Mouse (Mus musculus): Measurements from ENCODE around the gene 4931429L15Rik. TPM values are rescaled to one million over a fixed set of nuclear protein-coding genes. Genes with fewer than 3 reads are reported as not detected.

Gene 4931429L15Rik
- total RNA-seq, 2 experiments from 2014 or later = not detected

DNA sequence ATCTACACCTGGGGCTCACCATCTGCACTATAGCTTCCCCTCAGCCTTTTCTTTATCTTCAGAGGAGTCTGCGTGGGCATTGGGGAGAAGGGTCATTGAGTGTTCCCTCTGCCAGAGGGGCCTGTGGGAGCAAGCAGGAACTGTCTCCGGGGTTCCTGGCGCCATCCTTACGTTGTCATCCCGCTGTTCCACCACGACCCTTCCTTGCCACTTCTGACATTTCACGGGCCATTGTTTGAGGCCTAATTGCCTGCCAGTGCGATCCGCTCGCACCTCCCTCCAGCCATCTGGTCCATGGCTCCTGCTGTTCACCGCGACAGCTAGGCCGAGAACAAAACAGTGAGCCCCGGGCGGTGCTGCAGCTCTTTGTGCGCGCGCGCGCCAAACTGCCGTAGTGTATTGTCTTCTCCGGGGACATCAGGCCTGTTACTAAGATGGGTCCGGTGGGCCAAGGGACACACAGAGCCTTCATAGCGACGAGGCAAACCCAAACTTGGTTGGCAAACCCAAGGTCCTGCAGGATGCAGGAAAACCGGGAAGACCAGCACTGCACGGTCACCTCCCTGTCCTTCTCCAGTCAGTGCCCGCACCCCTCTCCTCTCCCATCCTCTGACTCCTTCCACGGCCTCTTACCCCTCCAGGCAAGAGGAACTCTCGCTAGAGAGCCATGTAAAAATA, 8.9 kb upstream of the 4931429L15Rik start:
- ATAC-seq (replicated peaks; ENCODE audit: low FRiP score, poor library complexity, severe bottlenecking) = no peak

DNA sequence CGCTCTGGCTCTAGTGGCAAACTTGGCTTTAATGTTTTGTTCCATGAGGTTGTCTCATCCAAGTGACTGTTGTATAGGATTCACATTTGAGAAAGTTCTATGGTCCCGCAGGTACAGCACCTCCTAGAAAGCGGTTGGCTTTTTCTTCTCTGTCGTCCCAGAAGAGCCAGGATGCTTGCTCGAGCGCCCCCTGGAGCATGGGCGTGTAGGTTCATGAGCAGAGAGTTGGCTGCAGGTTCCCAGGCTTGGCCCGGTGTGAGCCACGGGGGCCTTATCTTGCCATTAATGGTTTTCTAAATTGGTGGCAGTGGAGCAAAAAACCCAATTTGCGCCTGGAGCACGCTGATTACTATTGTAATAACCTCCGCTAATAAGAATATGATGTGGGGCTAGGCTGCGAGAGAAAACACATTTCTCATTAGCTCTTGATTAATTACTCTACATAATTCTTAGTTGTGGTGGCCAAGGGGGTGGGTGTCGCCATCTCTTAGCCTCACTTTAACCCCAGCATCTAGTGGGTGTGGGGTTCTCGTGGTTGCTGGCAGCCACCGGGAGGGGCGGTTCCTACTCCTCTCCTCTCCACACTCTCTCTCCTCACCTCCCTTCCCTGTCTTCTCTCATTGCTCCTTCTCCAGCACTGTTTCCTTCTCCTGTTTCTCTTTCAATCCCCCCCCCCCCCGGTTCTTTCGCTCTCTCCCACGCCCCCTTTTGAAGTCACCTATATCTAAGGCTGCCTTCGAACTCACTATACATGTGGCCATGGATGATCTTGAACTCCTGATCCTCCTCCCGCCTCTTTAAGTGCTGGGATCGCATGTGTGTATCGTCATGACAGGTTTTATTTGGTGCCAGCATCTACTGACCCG, 8.2 kb upstream of the 4931429L15Rik start:
- no peak for ATAC-seq (replicated peaks; ENCODE audit: low FRiP score, poor library complexity, severe bottlenecking)

DNA sequence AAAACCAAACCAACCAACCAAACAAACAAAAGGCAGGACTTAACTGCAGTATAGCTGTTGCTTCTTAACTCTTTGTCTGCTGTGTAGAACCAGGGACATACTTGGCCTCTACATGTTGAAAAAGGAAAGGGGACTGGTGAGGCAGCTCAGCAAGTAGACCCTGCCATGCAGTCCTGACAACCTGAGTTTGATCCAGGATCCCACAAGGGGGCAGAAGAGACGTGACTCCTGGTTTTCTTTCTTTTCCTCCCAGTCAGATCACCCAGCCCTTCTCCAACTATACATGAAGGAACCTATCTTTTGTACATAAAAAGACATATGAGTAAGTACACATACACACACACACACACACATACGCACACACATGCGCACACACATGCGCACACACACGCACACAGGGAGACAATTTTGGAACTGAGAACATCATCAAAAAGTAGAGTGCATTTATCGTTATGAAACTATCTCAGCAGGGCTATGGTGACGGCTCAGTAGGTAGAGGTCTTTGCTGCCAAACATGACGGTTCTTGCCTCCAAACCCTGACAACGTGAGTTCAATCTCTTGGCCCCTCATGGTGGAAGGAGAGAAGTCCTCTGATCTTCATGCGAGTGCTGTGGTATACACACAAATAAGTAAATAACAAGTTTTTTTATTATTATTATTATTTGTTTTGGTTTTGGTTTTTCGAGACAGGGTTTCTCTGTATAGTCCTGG, 7.1 kb upstream of the 4931429L15Rik start:
- no peak for ATAC-seq (replicated peaks; ENCODE audit: low FRiP score, poor library complexity, severe bottlenecking)

DNA sequence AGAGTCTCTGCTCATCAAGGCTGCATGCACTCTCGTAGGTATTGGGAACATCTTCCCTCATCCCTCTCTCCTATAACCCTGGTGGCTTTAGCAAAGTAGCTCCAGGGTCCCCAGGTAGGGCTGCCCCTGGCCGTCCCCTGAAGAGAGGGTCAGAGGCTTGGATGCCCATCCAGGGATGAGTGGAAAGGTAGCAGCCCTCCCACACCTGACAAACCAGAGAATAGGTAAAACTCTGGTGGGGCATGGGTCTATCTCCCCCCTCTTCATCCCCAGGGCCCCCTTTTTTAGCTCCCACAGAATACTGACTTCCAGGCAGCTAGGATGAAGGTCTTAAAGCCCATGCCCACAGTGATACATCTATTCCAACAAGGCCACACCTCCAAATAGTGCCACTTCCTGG, 675 bp upstream of the 4931429L15Rik start:
- ATAC-seq (replicated peaks; ENCODE audit: low FRiP score, poor library complexity, severe bottlenecking) = no peak

DNA sequence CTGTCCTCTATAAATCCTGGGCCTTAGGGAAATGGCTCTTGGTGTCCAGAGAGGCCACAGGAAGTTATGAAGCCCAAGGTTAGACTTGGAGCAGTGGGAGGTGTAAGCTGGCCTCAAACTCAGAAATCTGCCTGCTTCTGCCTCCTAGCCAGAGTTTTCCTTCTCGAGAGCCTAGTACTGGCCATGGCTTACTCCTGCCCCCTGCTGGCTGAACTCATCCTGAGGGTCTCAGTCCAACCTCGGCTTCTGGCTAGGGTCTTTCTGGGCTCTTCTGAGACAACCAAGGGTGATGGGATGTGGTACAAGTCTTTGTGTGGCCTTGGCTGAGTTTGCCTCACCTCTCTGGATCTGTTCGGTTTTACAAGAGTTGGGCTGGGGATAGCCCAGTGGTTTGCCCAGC, 1.8 kb downstream of the 4931429L15Rik start:
- no peak for ATAC-seq (replicated peaks; ENCODE audit: low FRiP score, poor library complexity, severe bottlenecking)

DNA sequence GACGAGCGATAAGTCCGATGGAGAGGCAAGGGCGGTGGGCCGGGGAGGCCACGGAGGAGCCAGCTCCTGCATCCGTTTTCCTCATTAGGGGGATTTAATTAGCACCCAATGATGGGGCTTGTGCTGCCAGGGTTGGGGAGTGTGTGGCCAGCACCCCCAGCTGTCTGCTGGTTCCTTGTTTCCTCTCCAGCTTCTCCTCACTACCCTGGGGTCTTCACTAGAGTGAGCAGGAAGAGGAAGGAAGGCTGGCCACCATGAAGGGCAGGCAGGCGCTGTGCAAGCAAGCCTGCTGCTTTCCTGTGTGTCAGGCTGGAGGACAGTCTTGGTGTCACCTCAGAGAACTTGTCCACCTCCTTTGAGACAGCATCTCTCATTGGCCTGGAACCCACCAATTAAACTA, 2.9 kb downstream of the 4931429L15Rik start:
- no peak for ATAC-seq (replicated peaks; ENCODE audit: low FRiP score, poor library complexity, severe bottlenecking)

DNA sequence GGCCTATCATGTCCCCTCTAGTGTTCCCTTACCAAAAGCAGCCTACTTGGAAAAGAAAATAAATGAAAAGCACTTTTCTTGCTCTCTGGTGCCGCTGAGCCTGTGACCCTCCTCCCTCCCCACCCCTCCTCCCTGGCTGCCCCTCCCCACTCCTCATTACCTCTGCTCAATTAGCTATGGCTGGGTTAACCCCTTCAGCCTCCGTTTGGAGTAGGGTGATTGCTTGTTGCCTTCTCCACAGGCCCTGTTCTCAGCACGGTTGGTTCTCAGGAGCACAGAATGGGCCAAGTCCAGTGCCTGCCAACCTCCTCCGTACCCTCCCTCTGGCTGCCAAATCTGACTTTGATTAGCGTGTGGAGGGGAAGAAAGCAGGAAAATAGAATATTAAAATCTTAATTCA, 3.4 kb downstream of the 4931429L15Rik start:
- ATAC-seq (replicated peaks; ENCODE audit: low FRiP score, poor library complexity, severe bottlenecking) = no peak

DNA sequence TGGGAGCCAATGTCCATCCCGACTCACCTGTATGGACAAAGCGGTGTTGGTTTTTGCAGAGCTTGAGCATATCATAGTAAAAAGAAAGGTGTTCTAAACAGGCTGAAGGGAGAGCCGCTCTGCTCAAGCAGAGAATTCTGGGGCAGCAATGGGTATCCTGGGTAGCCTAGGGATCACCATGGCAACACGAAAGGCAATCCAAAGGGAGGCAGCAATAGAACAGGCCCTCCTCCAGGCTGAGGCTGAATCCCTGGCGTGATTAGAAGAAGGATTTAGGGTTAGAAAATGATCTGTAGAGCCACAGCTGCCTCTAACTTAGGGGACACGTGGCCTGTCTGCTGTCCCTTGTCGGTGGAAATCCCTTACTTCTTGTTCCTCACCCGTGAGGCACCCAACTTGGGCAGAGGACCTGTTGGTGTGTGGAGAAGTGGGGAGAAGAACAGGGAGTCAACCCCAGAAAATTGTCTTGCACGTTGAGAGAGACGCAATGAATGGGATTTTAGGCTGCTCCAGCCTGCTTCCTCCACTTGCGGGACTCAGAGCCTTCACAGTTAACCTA, 3.9 kb downstream of the 4931429L15Rik start:
- ATAC-seq (replicated peaks; ENCODE audit: low FRiP score, poor library complexity, severe bottlenecking) = no peak

DNA sequence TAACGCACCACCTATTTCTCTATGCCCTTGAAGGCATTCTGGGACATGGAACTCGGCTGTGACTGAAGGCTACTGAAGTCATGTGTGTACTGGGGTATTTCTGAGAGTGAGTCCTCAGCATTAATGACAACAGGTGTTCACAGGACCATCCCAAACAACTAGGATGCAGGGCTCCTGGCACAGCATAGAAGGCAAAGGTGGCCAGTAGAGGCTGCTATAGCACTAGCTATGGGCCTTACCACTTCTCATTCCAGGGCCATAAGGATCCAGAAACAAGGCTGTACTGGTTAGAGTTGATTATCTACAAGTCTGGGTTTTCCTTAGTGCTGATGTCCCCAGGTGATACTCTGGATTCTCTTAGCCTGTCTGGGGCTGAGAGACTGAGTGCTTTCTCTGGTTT, 4.9 kb downstream of the 4931429L15Rik start:
- ATAC-seq (replicated peaks; ENCODE audit: low FRiP score, poor library complexity, severe bottlenecking) = no peak

DNA sequence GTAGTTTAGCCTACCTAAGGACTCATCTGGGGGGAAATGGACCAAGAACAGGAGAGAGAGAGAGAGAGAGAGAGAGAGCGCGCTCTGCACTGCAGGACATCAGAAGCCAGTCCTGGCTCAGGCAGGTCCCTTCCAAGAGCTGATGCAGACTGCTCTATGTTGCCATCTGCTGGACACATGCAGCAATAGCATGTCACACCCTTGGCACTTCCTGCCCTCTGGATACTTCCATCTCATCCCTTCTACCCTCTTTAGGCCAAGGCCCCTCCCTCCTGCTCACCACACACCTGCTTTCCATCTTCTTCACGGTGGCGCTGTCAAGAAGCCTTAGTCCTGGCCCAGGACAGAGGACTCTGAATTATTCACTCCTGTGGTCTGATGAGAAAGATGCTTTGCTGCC, 5.3 kb downstream of the 4931429L15Rik start:
- ATAC-seq (replicated peaks; ENCODE audit: low FRiP score, poor library complexity, severe bottlenecking) = peak; percentile 76

DNA sequence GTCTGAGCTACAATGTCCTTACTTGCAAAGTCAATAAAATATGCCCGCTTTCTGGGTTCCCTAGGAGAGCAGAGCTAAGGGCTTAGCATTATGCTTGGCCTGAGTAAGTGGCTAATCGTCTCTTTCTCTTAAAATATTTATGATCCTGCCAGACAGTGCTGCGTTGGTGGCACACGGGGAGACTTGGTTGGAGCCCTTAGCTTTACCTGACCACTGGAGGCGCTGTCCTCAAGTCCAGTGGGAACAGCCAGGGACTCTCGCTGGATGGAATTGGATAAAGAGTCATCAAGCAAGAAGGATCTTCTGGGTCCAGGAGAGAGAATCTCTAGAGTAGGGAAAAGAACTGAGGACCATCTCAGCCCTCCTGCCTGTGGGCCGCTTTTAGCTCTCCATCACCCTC, 10.7 kb downstream of the 4931429L15Rik start:
- ATAC-seq (replicated peaks; ENCODE audit: low FRiP score, poor library complexity, severe bottlenecking) = no peak

DNA sequence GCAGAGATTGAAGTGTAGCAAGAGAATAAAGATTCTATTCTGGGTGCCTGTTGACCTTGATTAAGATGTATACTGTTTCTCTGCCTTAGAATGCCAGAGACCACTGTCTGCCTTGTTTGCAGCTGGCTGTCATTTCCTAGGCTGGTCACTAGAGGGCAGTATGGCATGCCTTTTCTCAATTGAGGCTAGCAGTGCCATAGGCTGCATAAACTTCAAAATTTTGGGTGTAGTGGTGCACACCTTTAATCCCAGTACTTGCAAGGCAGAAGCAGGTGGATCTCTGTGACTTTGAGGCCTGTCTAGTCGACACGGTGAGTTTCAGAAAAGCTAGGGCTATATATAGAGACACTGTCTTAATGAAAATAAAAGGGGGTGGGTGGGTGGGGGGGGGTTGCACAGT, 17.6 kb downstream of the 4931429L15Rik start:
- ATAC-seq (replicated peaks; ENCODE audit: low FRiP score, poor library complexity, severe bottlenecking) = peak; percentile 63

DNA sequence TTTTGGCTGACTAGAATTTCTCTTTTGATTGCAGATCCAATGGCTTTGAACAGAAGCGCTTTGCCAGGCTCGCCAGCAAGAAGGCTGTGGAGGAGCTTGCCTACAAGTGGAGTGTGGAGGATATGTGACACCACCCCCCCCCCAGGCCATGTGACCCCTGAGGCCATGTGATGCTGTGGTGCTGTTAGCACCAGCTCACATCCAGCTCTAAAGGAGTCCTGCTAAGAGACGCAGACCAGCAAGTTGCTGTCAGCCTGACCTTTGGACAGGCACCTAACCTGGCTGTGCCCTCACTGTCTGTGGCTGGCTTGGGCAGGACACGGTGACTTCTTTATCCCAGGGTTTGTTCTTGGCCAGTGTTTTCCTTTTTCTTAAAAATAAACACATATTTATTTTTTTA, 21.4 kb downstream of the 4931429L15Rik start:
- ATAC-seq (replicated peaks; ENCODE audit: low FRiP score, poor library complexity, severe bottlenecking) = no peak

DNA sequence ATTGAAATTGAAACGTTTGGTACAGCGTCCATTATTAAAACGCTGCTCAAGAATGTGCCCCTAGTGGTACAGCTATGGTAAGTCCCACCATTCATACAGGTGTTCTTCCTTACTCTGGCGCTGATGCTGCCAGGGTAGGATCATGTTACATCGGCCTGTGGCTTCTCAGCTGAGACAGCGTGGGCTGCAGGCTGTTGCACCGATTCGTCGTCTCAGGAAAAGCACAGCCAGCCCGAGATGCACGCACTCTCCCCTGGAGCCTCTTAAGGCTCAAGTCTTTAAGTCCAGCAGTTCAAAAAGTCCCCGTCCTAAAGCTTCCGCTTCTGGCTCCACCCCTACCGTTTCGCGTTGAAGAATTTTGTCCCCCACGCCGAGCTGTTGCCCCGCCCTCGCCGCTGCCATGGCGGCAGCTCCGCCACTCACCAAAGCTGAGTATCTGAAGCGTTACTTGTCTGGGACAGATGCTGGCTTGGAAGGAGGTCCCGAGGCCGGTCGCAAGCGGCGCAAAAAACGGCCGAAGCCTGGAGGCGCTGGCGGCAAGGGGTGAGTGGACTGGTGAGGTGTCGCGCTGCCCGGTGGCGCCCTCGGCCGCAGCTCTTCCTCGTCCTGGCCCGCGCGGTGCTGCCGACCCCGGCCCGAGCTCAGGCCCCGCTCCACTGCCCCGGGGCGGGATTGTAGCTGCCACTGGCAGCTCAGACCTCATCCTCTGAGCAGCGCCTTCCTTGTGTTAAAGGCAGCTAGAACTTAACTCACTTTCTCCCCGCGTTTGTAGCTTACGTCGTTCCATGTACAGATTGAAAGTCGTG, 37.0 kb downstream of the 4931429L15Rik start, which contains the start of gene Bud13:
Gene Bud13, plus strand, starts transcription at position 378 of the 806 bp plus-strand sequence.
- ATAC-seq (replicated peaks; ENCODE audit: low FRiP score, poor library complexity, severe bottlenecking) = peak; percentile 97

DNA sequence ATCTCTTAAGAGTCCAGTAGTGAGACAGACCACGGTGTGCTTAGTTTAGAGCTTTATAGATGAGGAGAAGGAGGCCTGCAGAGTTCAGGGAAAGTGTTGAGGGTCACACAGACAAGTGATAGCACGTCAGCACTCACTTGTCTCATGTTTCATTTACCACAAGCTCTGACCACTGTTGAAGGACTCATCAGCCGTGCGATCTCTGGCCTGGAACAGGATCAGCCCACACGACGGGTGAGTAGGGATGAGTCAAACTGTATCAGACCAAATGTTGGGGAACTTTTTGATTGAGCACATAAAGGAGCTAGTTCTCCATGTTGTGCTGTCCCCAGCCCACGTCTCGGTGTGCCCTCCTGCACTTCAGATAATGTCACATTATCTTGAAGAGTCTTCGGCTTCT, 45.3 kb downstream of the 4931429L15Rik start:
- no peak for ATAC-seq (replicated peaks; ENCODE audit: low FRiP score, poor library complexity, severe bottlenecking)

DNA sequence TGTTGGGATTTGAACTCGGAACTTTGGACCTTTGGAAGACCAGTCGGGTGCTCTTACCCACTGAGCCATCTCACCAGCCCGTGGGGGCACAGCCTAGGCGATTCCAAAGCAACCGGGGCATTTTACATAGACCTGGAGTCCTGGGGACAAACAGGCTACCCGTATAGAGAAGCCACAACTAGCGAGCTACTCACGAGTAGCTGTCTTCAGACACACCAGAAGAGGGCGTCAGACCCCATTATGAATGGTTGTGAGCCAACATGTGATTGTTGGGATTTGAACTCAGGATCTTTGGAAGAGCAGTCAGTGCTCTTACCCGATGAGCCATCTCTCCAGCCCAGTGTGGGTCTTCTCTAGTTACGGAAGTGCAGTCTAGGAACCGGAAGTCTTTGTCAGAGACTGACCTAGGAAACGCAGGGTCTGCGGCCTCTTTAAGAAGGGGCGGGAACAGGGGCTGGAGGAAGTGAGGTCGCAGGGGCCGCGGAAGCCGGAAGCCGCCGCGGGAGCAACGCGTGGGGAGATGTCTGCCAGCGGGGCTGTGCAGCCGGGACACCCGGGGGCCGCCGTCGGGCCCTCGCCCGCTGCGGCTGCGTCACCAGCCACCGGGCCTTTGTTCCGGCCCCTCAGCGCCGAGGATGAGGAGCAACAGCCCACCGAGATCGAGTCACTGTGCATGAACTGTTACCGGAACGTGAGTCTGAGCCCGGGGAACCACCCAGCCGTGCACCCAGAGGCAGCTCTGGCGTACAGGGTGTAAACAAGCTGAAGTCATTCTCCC, 46.9 kb downstream of the 4931429L15Rik start, which contains the start of gene Zpr1:
Gene Zpr1, plus strand, starts transcription at position 388 of the 778 bp plus-strand sequence.
- ATAC-seq (replicated peaks; ENCODE audit: low FRiP score, poor library complexity, severe bottlenecking) = peak; percentile 91

DNA sequence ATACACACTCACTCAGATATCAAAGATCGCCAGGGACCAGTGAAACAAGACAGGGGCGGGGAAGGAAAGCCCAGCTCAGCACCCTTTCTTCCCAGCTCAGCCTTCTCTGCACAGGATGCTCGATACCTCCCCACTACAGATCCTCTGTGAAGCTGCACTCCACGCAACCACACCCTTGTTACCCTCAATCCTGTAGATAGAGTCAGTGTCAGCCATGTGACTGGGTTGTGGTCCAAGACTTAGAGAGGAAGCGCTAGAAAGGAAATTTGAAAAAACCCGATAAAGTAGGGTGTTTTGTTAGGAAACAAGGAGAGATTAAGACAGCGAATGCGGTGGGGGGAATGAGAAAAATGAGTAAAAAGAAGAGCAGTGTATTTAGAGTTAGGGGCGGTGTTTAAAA, 47.7 kb downstream of the 4931429L15Rik start:
- ATAC-seq (replicated peaks; ENCODE audit: low FRiP score, poor library complexity, severe bottlenecking) = no peak

DNA sequence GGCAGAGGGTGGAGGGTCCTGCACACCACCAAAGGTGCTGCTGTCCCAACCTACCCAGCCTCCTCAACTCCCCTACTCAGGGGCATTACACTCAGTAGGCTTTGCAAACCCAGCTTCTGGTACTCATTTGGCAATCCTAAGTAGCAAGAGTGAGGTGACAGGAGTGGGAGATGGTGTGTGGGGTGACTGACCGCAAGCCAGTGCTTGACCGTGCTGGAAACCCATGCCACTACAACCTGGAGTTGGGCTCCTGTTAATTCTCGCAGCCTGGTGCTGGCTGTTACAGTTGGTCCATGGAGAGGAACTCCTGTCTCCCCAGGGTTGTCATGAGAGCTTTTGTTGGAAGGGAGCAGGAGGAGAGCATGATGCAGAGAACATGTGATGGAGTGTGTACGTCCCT, 49.0 kb downstream of the 4931429L15Rik start:
- no peak for ATAC-seq (replicated peaks; ENCODE audit: low FRiP score, poor library complexity, severe bottlenecking)

DNA sequence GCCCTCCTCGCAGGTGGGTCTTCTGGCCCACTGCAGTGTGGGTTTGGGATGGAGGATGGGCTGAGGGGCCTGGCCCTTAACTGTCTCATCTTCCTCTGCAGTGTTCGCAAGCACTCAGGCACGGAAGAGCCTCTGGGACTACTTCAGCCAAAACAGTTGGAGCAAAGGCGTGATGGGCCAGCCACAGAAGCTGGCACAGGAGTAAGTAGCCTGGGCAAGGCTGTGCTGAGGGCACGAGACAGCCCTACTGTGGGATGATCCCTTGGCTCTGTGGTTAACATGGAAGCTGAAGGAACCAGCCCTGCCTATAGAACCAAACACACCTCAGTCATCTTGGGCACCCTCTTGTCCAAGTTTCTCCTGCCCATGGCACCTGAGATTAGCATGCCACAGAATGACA, 50.7 kb downstream of the 4931429L15Rik start:
- no peak for ATAC-seq (replicated peaks; ENCODE audit: low FRiP score, poor library complexity, severe bottlenecking)
